Mouse (Mus musculus) ES-E14 (cell line): Measurements from ENCODE around the gene Fat1. TPM values are rescaled to one million over a fixed set of nuclear protein-coding genes. Genes with fewer than 3 reads are reported as not detected.

Experiments used
- DNase-seq: peaks from one replicate; pipeline ENCODE4 v3.0.0-alpha.2; 2013; ENCODE audit warnings: low read depth, low spot score
- H3K27ac ChIP-seq: 2 replicates; pipeline ENCODE4 v1.5.1; 2012; ENCODE audit warnings: low read depth, mild to moderate bottlenecking, low read length, moderate library complexity, mixed read lengths; ENCODE audit not compliant: poor library complexity, insufficient read depth, severe bottlenecking
- H3K36me3 ChIP-seq: 2 replicates; pipeline ENCODE4 v1.6.1; 2012; ENCODE audit warnings: mild to moderate bottlenecking, low read length, moderate library complexity, mixed read lengths; ENCODE audit not compliant: control insufficient read depth, poor library complexity, insufficient read depth, severe bottlenecking
- H3K4me1 ChIP-seq, 2 experiments: fragments of 150-350 bp in 1 of 2; sonication (generic) in 1 of 2; 2 replicates each; pipeline ENCODE4 v1.6.1; 2012; ENCODE audit warnings: low read length in 2 of 2, mild to moderate bottlenecking in 1 of 2, mixed read lengths in 1 of 2; ENCODE audit not compliant: control insufficient read depth in 2 of 2, insufficient read depth in 2 of 2, poor library complexity in 1 of 2
- H3K4me3 ChIP-seq, 2 experiments: fragments of 150-350 bp in 1 of 2; sonication (generic) in 1 of 2; 2 replicates each; pipeline ENCODE4 v1.5.1; 2012; ENCODE audit warnings: low read length in 2 of 2, low read depth in 1 of 2, mild to moderate bottlenecking in 1 of 2, mixed read lengths in 1 of 2; ENCODE audit not compliant: insufficient read depth in 1 of 2, poor library complexity in 1 of 2, severe bottlenecking in 1 of 2
- H3K9ac ChIP-seq: 2 replicates; pipeline ENCODE4 v1.6.1; 2012; ENCODE audit warnings: low read depth, mild to moderate bottlenecking, low read length, mixed read lengths; ENCODE audit not compliant: poor library complexity, insufficient read depth, severe bottlenecking
- H3K9me3 ChIP-seq: fragments of 150-350 bp; sonication (generic); 2 replicates; pipeline ENCODE4 v1.6.1; 2012; ENCODE audit warnings: low read depth, mild to moderate bottlenecking, low read length; ENCODE audit not compliant: control insufficient read depth, insufficient read depth
- CHD2 ChIP-seq: IDR thresholded peaks from 2 replicates; pipeline ENCODE4 v1.6.1; 2014; ENCODE audit warnings: mild to moderate bottlenecking, low read depth, low read length, inconsistent platforms
- HCFC1 ChIP-seq: IDR thresholded peaks from 2 replicates; pipeline ENCODE4 v1.6.1; 2012; ENCODE audit warnings: low read length, inconsistent platforms, borderline replicate concordance; ENCODE audit not compliant: insufficient read depth
- MAFK ChIP-seq: IDR thresholded peaks from 2 replicates; pipeline ENCODE4 v1.6.1; 2014; ENCODE audit warnings: mild to moderate bottlenecking, low read depth, low read length, inconsistent platforms; ENCODE audit not compliant: insufficient read depth
- ZC3H11A ChIP-seq: IDR thresholded peaks from 2 replicates; pipeline ENCODE4 v1.6.1; 2012; ENCODE audit warnings: low read depth, mild to moderate bottlenecking, inconsistent platforms, low read length, borderline replicate concordance
- ZNF384 ChIP-seq: IDR thresholded peaks from 2 replicates; pipeline ENCODE4 v1.6.1; 2012; ENCODE audit warnings: low read depth, low read length, inconsistent platforms
- in situ Hi-C, 2 experiments: fragments of 600-800 bp; cut with MboI; formaldehyde crosslinking; loops; one replicate each; pipeline ENCODE4 v1.15.1; 2025; ENCODE audit warnings: low sequenced_read_pairs in 2 of 2, inconsistent platforms in 1 of 2; ENCODE audit not compliant: unreplicated experiment in 2 of 2
- total RNA-seq: library from RNA; depleted of rRNA; stranded (reverse); fragments of 300-350 nt; gene quantifications from 2 replicates; pipeline ENCODE4 v1.2.3, GENCODE M21; 2012

Gene Fat1
- total RNA-seq, 1 experiment: 196 TPM

DNA sequence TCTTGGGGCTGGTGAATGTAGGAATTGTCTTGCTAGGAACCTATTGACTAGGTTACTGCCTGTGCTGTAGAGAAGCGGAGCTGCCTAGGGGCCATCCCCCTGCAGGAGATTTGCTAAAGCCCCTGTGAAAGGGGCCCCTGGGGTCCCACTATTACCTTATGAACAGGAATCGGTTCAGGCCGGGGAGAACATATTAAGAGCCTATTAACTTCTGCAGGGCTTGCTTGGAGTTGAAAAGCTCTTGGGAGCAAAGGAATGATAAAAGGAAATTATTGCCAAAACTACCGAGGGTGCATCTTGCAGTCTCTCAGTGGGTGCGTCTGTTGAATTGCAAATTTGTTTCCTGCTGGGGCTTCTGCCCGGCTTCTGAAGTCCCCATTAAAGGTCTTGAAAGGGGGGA, 36.1 kb downstream of the Fat1 start:
- Histone ChIP-seq H3K9me3 (no peaks in the 10 kb centered on the region), H3K36me3 (peaks cover 3% of the 10 kb centered on the region; the same call in 1 of the 2 replicates), H3K4me1 (peaks cover 3 to 24% of the 10 kb centered on the region in 2 experiments; a peak in 3 of 4 replicates), H3K9ac (no peak overlapping the region), H3K4me3 (no peak overlapping the region), H3K27ac (no peak overlapping the region; the same call in 1 of the 2 replicates)
- in situ Hi-C loops: no loop called here
- TF ChIP-seq MAFK: no peak
- no peak for TF ChIP-seq CHD2
- no peak for TF ChIP-seq ZNF384
- no peak for TF ChIP-seq ZC3H11A
- TF ChIP-seq HCFC1: no peak
- no peak for DNase-seq

DNA sequence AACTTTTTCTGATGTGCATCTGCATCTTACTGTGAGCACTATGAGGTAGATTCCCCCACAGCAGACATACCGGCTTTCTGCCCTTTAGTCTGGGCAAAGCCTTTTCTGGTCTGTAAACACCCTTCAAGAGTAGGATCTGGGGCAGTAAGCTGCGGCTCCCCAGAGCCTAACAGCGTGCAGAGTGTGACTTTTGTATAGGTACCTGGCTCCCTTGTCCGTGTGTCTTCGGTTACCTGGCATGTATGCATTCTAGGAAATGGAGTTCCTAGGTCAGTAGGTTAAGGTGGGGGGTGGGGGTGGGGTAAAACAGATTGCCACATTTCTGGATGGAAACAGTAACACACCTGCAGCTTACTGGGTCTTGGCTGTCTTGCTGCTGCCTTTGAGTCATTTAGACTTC, 36.7 kb downstream of the Fat1 start:
- DNase-seq: no peak
- Histone ChIP-seq H3K4me3 (peak overlapping the region in 1 of 2 experiments; percentile 12; a peak in 1 of 4 replicates), H3K27ac (peak overlapping the region; percentile 51), H3K9ac (0 out of 2 replicates have a peak overlapping the region, but pooled peaks have one; percentile 7), H3K9me3 (no peaks in the 10 kb centered on the region), H3K36me3 (peaks cover 10% of the 10 kb centered on the region; the same call in 1 of the 2 replicates), H3K4me1 (peaks cover 3 to 24% of the 10 kb centered on the region in 2 experiments; a peak in 3 of 4 replicates)
- in situ Hi-C loops: no loop called here
- TF ChIP-seq CHD2: no peak
- TF ChIP-seq MAFK: no peak
- TF ChIP-seq ZC3H11A: no peak
- no peak for TF ChIP-seq HCFC1
- no peak for TF ChIP-seq ZNF384

DNA sequence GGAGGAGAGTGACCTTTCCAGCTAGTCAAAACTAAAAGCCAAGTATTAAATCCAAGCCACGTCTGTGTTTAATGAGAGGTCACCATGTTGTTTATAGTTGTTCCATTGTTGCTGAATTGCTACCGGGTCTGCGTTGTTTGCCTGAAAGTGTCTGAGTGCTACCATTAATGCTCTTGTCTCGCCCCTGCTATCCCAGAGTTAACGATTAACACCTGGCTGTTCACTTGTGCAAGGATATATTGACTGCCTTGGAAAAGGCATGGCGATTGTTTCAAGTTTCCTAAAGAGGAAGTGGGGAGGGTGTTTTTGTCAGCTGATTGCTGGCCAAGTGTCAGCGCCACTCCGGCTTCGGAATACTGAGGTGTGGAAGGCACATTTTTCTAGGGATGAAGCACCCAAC, 39.9 kb downstream of the Fat1 start:
- Histone ChIP-seq H3K9me3 (no peaks in the 10 kb centered on the region), H3K4me3 (no peak overlapping the region), H3K9ac (no peak overlapping the region), H3K4me1 (peaks cover 11 to 27% of the 10 kb centered on the region in 2 experiments), H3K27ac (no peak overlapping the region), H3K36me3 (peaks cover 6% of the 10 kb centered on the region; the same call in 1 of the 2 replicates)
- DNase-seq: no peak
- in situ Hi-C loops: no loop called here
- no peak for TF ChIP-seq CHD2
- no peak for TF ChIP-seq ZNF384
- no peak for TF ChIP-seq MAFK
- no peak for TF ChIP-seq ZC3H11A
- no peak for TF ChIP-seq HCFC1

DNA sequence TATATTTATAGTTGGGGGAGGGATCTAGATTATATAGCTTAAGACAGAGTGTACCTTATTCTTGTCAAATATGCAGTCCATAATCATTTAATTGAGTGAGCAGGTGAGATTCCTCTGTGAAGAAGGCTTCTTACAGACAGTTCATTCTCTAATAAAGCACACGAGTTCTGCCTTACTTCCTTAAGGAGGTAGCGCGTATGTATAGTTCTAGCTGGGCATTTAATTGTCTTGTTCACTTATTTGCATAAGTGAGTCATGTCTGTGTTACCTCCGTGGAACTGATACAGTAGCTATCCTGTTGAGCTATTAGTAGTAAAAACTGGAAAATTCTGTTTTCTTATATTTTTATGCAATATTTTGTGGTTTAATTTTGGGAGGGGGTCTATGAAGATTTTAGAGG, 40.4 kb downstream of the Fat1 start:
- Histone ChIP-seq H3K9me3 (no peaks in the 10 kb centered on the region), H3K36me3 (peaks cover 6% of the 10 kb centered on the region; the same call in 1 of the 2 replicates), H3K27ac (no peak overlapping the region), H3K4me3 (no peak overlapping the region), H3K4me1 (peaks cover 16 to 29% of the 10 kb centered on the region in 2 experiments), H3K9ac (no peak overlapping the region)
- TF ChIP-seq ZNF384: no peak
- no peak for TF ChIP-seq HCFC1
- no peak for TF ChIP-seq ZC3H11A
- TF ChIP-seq MAFK: no peak
- TF ChIP-seq CHD2: no peak
- in situ Hi-C loops: no loop called here
- DNase-seq: no peak

DNA sequence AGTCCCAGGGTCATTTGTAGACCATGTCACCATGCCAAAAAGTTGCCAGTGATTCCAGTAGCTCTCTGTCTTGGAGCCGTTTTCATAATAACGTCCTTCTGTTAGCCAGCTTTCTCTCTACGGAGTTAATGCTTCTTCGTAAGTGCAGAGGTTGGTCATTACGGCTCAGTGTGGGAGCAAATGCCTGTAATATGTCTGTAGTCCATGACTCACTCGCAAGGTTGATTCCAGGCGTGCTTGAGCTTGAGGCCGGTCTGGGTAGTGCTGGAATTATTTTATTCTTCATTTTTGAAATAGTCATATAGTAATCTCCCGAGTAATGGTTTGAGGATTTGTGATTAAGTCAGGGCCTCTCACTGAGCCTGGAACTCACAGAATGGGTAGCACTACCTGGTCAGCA, 43.4 kb downstream of the Fat1 start:
- peaks cover 13% of the 10 kb centered on the region for H3K36me3 ChIP-seq
- H3K9me3 ChIP-seq: no peaks in the 10 kb centered on the region
- H3K4me3 ChIP-seq: no peak overlapping the region
- peaks cover 15 to 25% of the 10 kb centered on the region in 2 experiments for H3K4me1 ChIP-seq
- H3K9ac ChIP-seq: no peak overlapping the region
- in situ Hi-C loops: no loop called here
- no peak for TF ChIP-seq MAFK
- DNase-seq: no peak
- peak overlapping the region; percentile 59; the same call in 1 of the 2 replicates for H3K27ac ChIP-seq
